Mouse (Mus musculus) forebrain, embryonic 14.5 days (tissue): ENCODE measurements around the gene March5. TPM values are rescaled to one million over a fixed set of nuclear protein-coding genes. Genes with fewer than 3 reads are reported as not detected.

Source experiments
- ATAC-seq: fragments of 200-750 bp; cut with Nextera tagmentation; 2 replicates; pipeline ENCODE4 v1.8.0; 2017; ENCODE audit warnings: mild to moderate bottlenecking, moderate library complexity
- DNase-seq: peaks from one replicate; pipeline ENCODE4 v3.0.0-alpha.2; 2015; ENCODE audit warnings: low spot score
- H3K27ac ChIP-seq: fragments of 300-500 bp; sonication (generic); 2 replicates; pipeline ENCODE4 v1.5.1; 2014; ENCODE audit warnings: low read depth, mild to moderate bottlenecking, control low read depth, low read length, moderate library complexity
- H3K27me3 ChIP-seq: fragments of 300-500 bp; sonication (generic); replicated peaks from 2 replicates; pipeline ENCODE4 v1.6.1; 2014; ENCODE audit warnings: low read length, control low read depth, mixed read lengths; ENCODE audit not compliant: control insufficient read depth, insufficient read depth
- H3K36me3 ChIP-seq: fragments of 300-500 bp; sonication (generic); 2 replicates; pipeline ENCODE4 v1.6.1; 2014; ENCODE audit warnings: low read length, control low read depth; ENCODE audit not compliant: control insufficient read depth, insufficient read depth
- H3K4me1 ChIP-seq: fragments of 300-500 bp; sonication (generic); 2 replicates; pipeline ENCODE4 v1.6.1; 2014; ENCODE audit warnings: antibody characterized with exemption, low read length, control low read depth; ENCODE audit not compliant: control insufficient read depth, insufficient read depth
- H3K4me2 ChIP-seq: fragments of 300-500 bp; sonication (generic); 2 replicates; pipeline ENCODE4 v1.6.1; 2014; ENCODE audit warnings: mild to moderate bottlenecking, control low read depth, low read length
- H3K4me3 ChIP-seq: fragments of 300-500 bp; sonication (generic); 2 replicates; pipeline ENCODE4 v1.5.1; 2014; ENCODE audit warnings: low read depth, low read length, control low read depth
- H3K9ac ChIP-seq: fragments of 300-500 bp; sonication (generic); 2 replicates; pipeline ENCODE4 v1.6.1; 2014; ENCODE audit warnings: mild to moderate bottlenecking, low read length, control low read depth, moderate library complexity
- H3K9me3 ChIP-seq: fragments of 300-500 bp; sonication (generic); replicated peaks from 2 replicates; pipeline ENCODE4 v1.6.1; 2016; ENCODE audit warnings: low read length, control low read depth, mixed read lengths; ENCODE audit not compliant: control insufficient read depth
- WGBS: fragments of 180-500 bp; shearing (Covaris S2); extraction: QIAGEN DNeasy Blood & Tissue Kit; methylation state at CpG from one replicate; pipeline ENCODE4 v1.1.7; 2014; 5-methylcytosine and 5-hydroxymethylcytosine counted together
- polyA plus RNA-seq: library from polyadenylated mRNA; unstranded; fragments of >200 nt; fragmentation: Nextera tagmentation; extraction: Ambion mirVana; gene quantifications from 2 replicates; pipeline ENCODE4 v1.2.1, GENCODE M21; 2014

Gene March5
- polyA plus RNA-seq, result 127 and 143 TPM in 2 replicates

GRCm38 (mm10) chr19:37207303-37208175 is at the start of gene March5:
TSS of gene March5 (plus strand) at chr19:37207543.
- Histone ChIP-seq H3K27me3 (no peaks in the 10 kb centered on the region), H3K4me1 (peaks cover 14% of the 10 kb centered on the region), H3K4me3 (peak within 1 kb of the TSS; percentile 99), H3K27ac (peak within 1 kb of the TSS; percentile 81), H3K36me3 (peaks cover 24% of the 10 kb centered on the region), H3K9me3 (no peaks in the 10 kb centered on the region), H3K9ac (peak within 1 kb of the TSS; percentile 99), H3K4me2 (peak within 1 kb of the TSS; percentile 83)
- DNase-seq, result peak; percentile 91
- ATAC-seq, result peak; percentile 99
- under 1% methylated on average over 61 of the region's 94 CpGs for WGBS

- DNase-seq (no peak), ATAC-seq (no peak)
- Histone ChIP-seq H3K27me3 (peaks cover 7% of the 10 kb centered on the region), H3K9ac (no peak overlapping the region), H3K4me3 (peak overlapping the region; percentile 69; the same call in 1 of the 2 replicates), H3K27ac (no peak overlapping the region), H3K9me3 (no peaks in the 10 kb centered on the region), H3K4me1 (peaks cover 12% of the 10 kb centered on the region; the same call in 1 of the 2 replicates), H3K4me2 (peak overlapping the region; percentile 100), H3K36me3 (no peaks in the 10 kb centered on the region)
- WGBS, result 32% methylated on average over 1 of the region's 1 CpGs
Observed at GRCm38 (mm10) chr19:37172096-37172495, 35.2 kb upstream of the March5 start.

- Histone ChIP-seq H3K27ac (no peak overlapping the region), H3K4me1 (peaks cover 12% of the 10 kb centered on the region; the same call in 1 of the 2 replicates), H3K9me3 (no peaks in the 10 kb centered on the region), H3K9ac (peak overlapping the region; percentile 29; the same call in 1 of the 2 replicates), H3K36me3 (no peaks in the 10 kb centered on the region), H3K27me3 (peaks cover 7% of the 10 kb centered on the region), H3K4me2 (peak overlapping the region; percentile 100), H3K4me3 (peak overlapping the region; percentile 69)
- ATAC-seq, result no peak
- no peak for DNase-seq
- WGBS, result 76% methylated on average over 11 of the region's 11 CpGs
Observed at GRCm38 (mm10) chr19:37172566-37173130, 34.7 kb upstream of the March5 start.

- DNase-seq, result no peak
- Histone ChIP-seq H3K27me3 (peaks cover 7% of the 10 kb centered on the region), H3K9ac (peak overlapping the region; percentile 79), H3K36me3 (no peaks in the 10 kb centered on the region), H3K27ac (0 out of 2 replicates have a peak overlapping the region, but pooled peaks have one; percentile 92), H3K4me2 (peak overlapping the region; percentile 100), H3K4me1 (peaks cover 12% of the 10 kb centered on the region; the same call in 1 of the 2 replicates), H3K9me3 (no peaks in the 10 kb centered on the region), H3K4me3 (peak overlapping the region; percentile 69)
- ATAC-seq, result no peak
- WGBS, result 29% methylated on average over 20 of the region's 20 CpGs
Observed at GRCm38 (mm10) chr19:37173331-37174115, 33.8 kb upstream of the March5 start.

- Histone ChIP-seq H3K4me3 (peak overlapping the region; percentile 69), H3K36me3 (no peaks in the 10 kb centered on the region), H3K9ac (peak overlapping the region; percentile 79), H3K27me3 (peaks cover 7% of the 10 kb centered on the region), H3K27ac (peak overlapping the region; percentile 92), H3K9me3 (no peaks in the 10 kb centered on the region), H3K4me2 (peak overlapping the region; percentile 100), H3K4me1 (peaks cover 12% of the 10 kb centered on the region; the same call in 1 of the 2 replicates)
- DNase-seq (peak; percentile 63), ATAC-seq (peak; percentile 68)
- under 1% methylated on average over 66 of the region's 70 CpGs for WGBS
Observed at GRCm38 (mm10) chr19:37174116-37174715, 33.1 kb upstream of the March5 start.

- under 1% methylated on average over 36 of the region's 36 CpGs for WGBS
- H3K36me3 ChIP-seq, result no peaks in the 10 kb centered on the region
- H3K4me2 ChIP-seq, result peak overlapping the region; percentile 100
- peak; percentile 80 for DNase-seq
- peak; percentile 76 for ATAC-seq
- peaks cover 12% of the 10 kb centered on the region; the same call in 1 of the 2 replicates for H3K4me1 ChIP-seq
- peak overlapping the region; percentile 92 for H3K27ac ChIP-seq
- peak overlapping the region; percentile 69 for H3K4me3 ChIP-seq
- peaks cover 7% of the 10 kb centered on the region for H3K27me3 ChIP-seq
- peak overlapping the region; percentile 79 for H3K9ac ChIP-seq
- no peaks in the 10 kb centered on the region for H3K9me3 ChIP-seq
Observed at GRCm38 (mm10) chr19:37174716-37175435, 32.5 kb upstream of the March5 start.

GRCm38 (mm10) chr19:37175436-37175805 is 31.9 kb upstream of the March5 start:
- H3K27me3 ChIP-seq, result peaks cover 7% of the 10 kb centered on the region
- no peaks in the 10 kb centered on the region for H3K9me3 ChIP-seq
- 2% methylated on average over 12 of the region's 12 CpGs for WGBS
- peak overlapping the region; percentile 92 for H3K27ac ChIP-seq
- H3K4me3 ChIP-seq, result peak overlapping the region; percentile 69
- no peaks in the 10 kb centered on the region for H3K36me3 ChIP-seq
- ATAC-seq, result no peak
- H3K9ac ChIP-seq, result peak overlapping the region; percentile 79
- peaks cover 12% of the 10 kb centered on the region; the same call in 1 of the 2 replicates for H3K4me1 ChIP-seq
- no peak for DNase-seq
- peak overlapping the region; percentile 100 for H3K4me2 ChIP-seq
